Mouse (Mus musculus) brain, embryonic 14.5 days (tissue): Measurements from ENCODE around the gene Oxtr.

Source experiments
- CTCF ChIP-seq: fragments of 200-500 bp; IDR thresholded peaks from 2 replicates; pipeline ENCODE4 v1.5.1; 2012; ENCODE audit warnings: inconsistent platforms, mild to moderate bottlenecking, moderate library complexity, borderline replicate concordance; ENCODE audit not compliant: insufficient read depth, insufficient read length; ENCODE audit errors: extremely low read depth
- POLR2A ChIP-seq: fragments of 200-500 bp; IDR thresholded peaks from 2 replicates; pipeline ENCODE4 v1.6.1; 2012; ENCODE audit warnings: mild to moderate bottlenecking, inconsistent platforms, borderline replicate concordance; ENCODE audit not compliant: poor library complexity, insufficient read depth, insufficient read length, severe bottlenecking; ENCODE audit errors: extremely low read depth

GRCm38 (mm10) chr6:112488821-112489180 lies 942 bp downstream of the Oxtr start:
- TF ChIP-seq CTCF (no peak), POLR2A (no peak)
